Mouse (Mus musculus): ENCODE measurements around the gene Gm20388. TPM values are rescaled to one million over a fixed set of nuclear protein-coding genes. Genes with fewer than 3 reads are reported as not detected.

Gm20388 gene
- polyA plus RNA-seq, 1 experiment from 2014 or later, result not detected

GRCm38 (mm10) chr8:124371410-124372123 lies 4460.9 kb downstream of the Gm20388 start:
- H3K9ac ChIP-seq (ENCODE audit: low read length), result no peak overlapping the region
- TF ChIP-seq CTCF (IDR thresholded peaks at IDR 0.05; ENCODE audit: low read depth) (no peak), EP300 (optimal IDR thresholded peaks at IDR 0.05) (no peak)
- no peaks in the 10 kb centered on the region for H3K27me3 ChIP-seq (ENCODE audit: control insufficient read depth, insufficient read depth, low read length)
- no peak for ATAC-seq (ENCODE audit: low FRiP score, low TSS enrichment)
- H3K36me3 ChIP-seq (ENCODE audit: control insufficient read depth, insufficient read depth, low read length), result no peaks in the 10 kb centered on the region
- H3K4me1 ChIP-seq (replicated peaks; ENCODE audit: control insufficient read depth, insufficient read depth), result no peaks in the 10 kb centered on the region; the same call in 1 of the 2 replicates
- H3K4me3 ChIP-seq (ENCODE audit: low read depth, low read length), result no peak overlapping the region
- 85% methylated on average over 21 of the region's 23 CpGs for WGBS
- no peak overlapping the region for H3K4me2 ChIP-seq (replicated peaks; ENCODE audit: low read depth)
- no peak for DNase-seq (ENCODE audit: low spot score)
- H3K9me3 ChIP-seq (ENCODE audit: control insufficient read depth, low read length), result no peaks in the 10 kb centered on the region
- no peak overlapping the region for H3K27ac ChIP-seq (replicated peaks)

- H3K27ac ChIP-seq (replicated peaks), result no peak overlapping the region
- H3K4me1 ChIP-seq (replicated peaks; ENCODE audit: control insufficient read depth, insufficient read depth), result no peaks in the 10 kb centered on the region; the same call in 1 of the 2 replicates
- no peak for ATAC-seq (ENCODE audit: low FRiP score, low TSS enrichment)
- H3K4me3 ChIP-seq (ENCODE audit: low read depth, low read length), result no peak overlapping the region
- TF ChIP-seq CTCF (IDR thresholded peaks at IDR 0.05; ENCODE audit: low read depth) (no peak), EP300 (optimal IDR thresholded peaks at IDR 0.05) (no peak)
- no peak overlapping the region for H3K4me2 ChIP-seq (replicated peaks; ENCODE audit: low read depth)
- H3K27me3 ChIP-seq (ENCODE audit: control insufficient read depth, insufficient read depth, low read length), result no peaks in the 10 kb centered on the region
- no peak for DNase-seq (ENCODE audit: low spot score)
- no peak overlapping the region for H3K9ac ChIP-seq (ENCODE audit: low read length)
- 88% methylated on average over 5 of the region's 5 CpGs for WGBS
- no peaks in the 10 kb centered on the region for H3K9me3 ChIP-seq (ENCODE audit: control insufficient read depth, low read length)
- H3K36me3 ChIP-seq (ENCODE audit: control insufficient read depth, insufficient read depth, low read length), result no peaks in the 10 kb centered on the region
Observed at GRCm38 (mm10) chr8:124373753-124374152, 4463.1 kb downstream of the Gm20388 start.

- no peaks in the 10 kb centered on the region for H3K36me3 ChIP-seq (ENCODE audit: control insufficient read depth, insufficient read depth, low read length)
- 65% methylated on average over 6 of the region's 6 CpGs for WGBS
- DNase-seq (ENCODE audit: low spot score), result no peak
Observed at GRCm38 (mm10) chr8:124375168-124375567, 4464.5 kb downstream of the Gm20388 start.

GRCm38 (mm10) chr8:124375727-124376126 lies 4465.1 kb downstream of the Gm20388 start:
- Histone ChIP-seq H3K4me1 (replicated peaks; ENCODE audit: control insufficient read depth, insufficient read depth) (no peaks in the 10 kb centered on the region; the same call in 1 of the 2 replicates), H3K9me3 (ENCODE audit: control insufficient read depth, low read length) (no peaks in the 10 kb centered on the region), H3K27ac (replicated peaks) (peak overlapping the region; percentile 69; the same call in 1 of the 2 replicates), H3K36me3 (ENCODE audit: control insufficient read depth, insufficient read depth, low read length) (no peaks in the 10 kb centered on the region), H3K4me3 (ENCODE audit: low read depth, low read length) (no peak overlapping the region), H3K9ac (ENCODE audit: low read length) (0 out of 2 replicates have a peak overlapping the region, but pooled peaks have one; percentile 2), H3K27me3 (ENCODE audit: control insufficient read depth, insufficient read depth, low read length) (no peaks in the 10 kb centered on the region), H3K4me2 (replicated peaks; ENCODE audit: low read depth) (no peak overlapping the region)
- DNase-seq (ENCODE audit: low spot score) (no peak), ATAC-seq (ENCODE audit: low FRiP score, low TSS enrichment) (no peak)
- WGBS, result 84% methylated on average over 9 of the region's 9 CpGs
- TF ChIP-seq EP300 (optimal IDR thresholded peaks at IDR 0.05) (no peak), CTCF (IDR thresholded peaks at IDR 0.05; ENCODE audit: low read depth) (no peak)

More at GRCm38 (mm10) chr8:124375168-124375567, 4464.5 kb downstream of the Gm20388 start:
- no peak overlapping the region for H3K9ac ChIP-seq (ENCODE audit: low read length)
- peak overlapping the region; percentile 69; the same call in 1 of the 2 replicates for H3K27ac ChIP-seq (replicated peaks)
- H3K27me3 ChIP-seq (ENCODE audit: control insufficient read depth, insufficient read depth, low read length), result no peaks in the 10 kb centered on the region
- no peak overlapping the region for H3K4me3 ChIP-seq (ENCODE audit: low read depth, low read length)
- TF ChIP-seq EP300 (optimal IDR thresholded peaks at IDR 0.05) (no peak), CTCF (IDR thresholded peaks at IDR 0.05; ENCODE audit: low read depth) (no peak)
- H3K4me2 ChIP-seq (replicated peaks; ENCODE audit: low read depth), result no peak overlapping the region
- no peaks in the 10 kb centered on the region for H3K9me3 ChIP-seq (ENCODE audit: control insufficient read depth, low read length)
- ATAC-seq (ENCODE audit: low FRiP score, low TSS enrichment), result no peak
- H3K4me1 ChIP-seq (replicated peaks; ENCODE audit: control insufficient read depth, insufficient read depth), result no peaks in the 10 kb centered on the region; the same call in 1 of the 2 replicates

- Histone ChIP-seq H3K4me1 (replicated peaks; ENCODE audit: control insufficient read depth, insufficient read depth) (no peaks in the 10 kb centered on the region; the same call in 1 of the 2 replicates), H3K9ac (ENCODE audit: low read length) (no peak overlapping the region), H3K4me2 (replicated peaks; ENCODE audit: low read depth) (no peak overlapping the region), H3K27me3 (ENCODE audit: control insufficient read depth, insufficient read depth, low read length) (no peaks in the 10 kb centered on the region), H3K27ac (replicated peaks) (no peak overlapping the region), H3K4me3 (ENCODE audit: low read depth, low read length) (no peak overlapping the region), H3K36me3 (ENCODE audit: control insufficient read depth, insufficient read depth, low read length) (no peaks in the 10 kb centered on the region), H3K9me3 (ENCODE audit: control insufficient read depth, low read length) (no peaks in the 10 kb centered on the region)
- DNase-seq (ENCODE audit: low spot score), result no peak
- ATAC-seq (ENCODE audit: low FRiP score, low TSS enrichment), result no peak
- no peak for TF ChIP-seq CTCF (IDR thresholded peaks at IDR 0.05; ENCODE audit: low read depth)
- TF ChIP-seq EP300 (optimal IDR thresholded peaks at IDR 0.05), result no peak
- WGBS, result 79% methylated on average over 12 of the region's 12 CpGs
Observed at GRCm38 (mm10) chr8:124376406-124376805, 4465.8 kb downstream of the Gm20388 start.

GRCm38 (mm10) chr8:124379289-124379688 lies 4468.6 kb downstream of the Gm20388 start:
- H3K4me1 ChIP-seq (replicated peaks; ENCODE audit: control insufficient read depth, insufficient read depth), result no peaks in the 10 kb centered on the region; the same call in 1 of the 2 replicates
- no peak for TF ChIP-seq EP300 (optimal IDR thresholded peaks at IDR 0.05)
- TF ChIP-seq CTCF (IDR thresholded peaks at IDR 0.05; ENCODE audit: low read depth), result peak; percentile 34; the same call in 1 of the 2 replicates

More at GRCm38 (mm10) chr8:124379289-124379688, 4468.6 kb downstream of the Gm20388 start:
- Histone ChIP-seq H3K9ac (ENCODE audit: low read length) (no peak overlapping the region), H3K27ac (replicated peaks) (no peak overlapping the region), H3K36me3 (ENCODE audit: control insufficient read depth, insufficient read depth, low read length) (no peaks in the 10 kb centered on the region), H3K4me3 (ENCODE audit: low read depth, low read length) (no peak overlapping the region), H3K4me2 (replicated peaks; ENCODE audit: low read depth) (no peak overlapping the region), H3K9me3 (ENCODE audit: control insufficient read depth, low read length) (no peaks in the 10 kb centered on the region), H3K27me3 (ENCODE audit: control insufficient read depth, insufficient read depth, low read length) (no peaks in the 10 kb centered on the region)
- no peak for DNase-seq (ENCODE audit: low spot score)
- ATAC-seq (ENCODE audit: low FRiP score, low TSS enrichment), result no peak
- WGBS, result 68% methylated on average over 6 of the region's 6 CpGs
